Mouse (Mus musculus) stomach, postnatal 0 days (tissue): ENCODE results near the gene Aire.

ENCODE experiments used
- CTCF ChIP-seq: IDR thresholded peaks from 2 replicates; pipeline ENCODE4 v1.5.1; 2016; ENCODE audit warnings: antibody characterized with exemption, low read depth, mild to moderate bottlenecking, moderate library complexity
- EP300 ChIP-seq: optimal IDR thresholded peaks from 2 replicates; pipeline ENCODE3; 2016; ENCODE audit warnings: antibody characterized with exemption

GRCm38 (mm10) chr10:78009184-78009944 lies 34.0 kb downstream of the Aire start:
- TF ChIP-seq CTCF: peak; percentile 81
- no peak for TF ChIP-seq EP300
